8 mouse cellular contexts compared by ENCODE assay signal in the genomic region with DNA sequence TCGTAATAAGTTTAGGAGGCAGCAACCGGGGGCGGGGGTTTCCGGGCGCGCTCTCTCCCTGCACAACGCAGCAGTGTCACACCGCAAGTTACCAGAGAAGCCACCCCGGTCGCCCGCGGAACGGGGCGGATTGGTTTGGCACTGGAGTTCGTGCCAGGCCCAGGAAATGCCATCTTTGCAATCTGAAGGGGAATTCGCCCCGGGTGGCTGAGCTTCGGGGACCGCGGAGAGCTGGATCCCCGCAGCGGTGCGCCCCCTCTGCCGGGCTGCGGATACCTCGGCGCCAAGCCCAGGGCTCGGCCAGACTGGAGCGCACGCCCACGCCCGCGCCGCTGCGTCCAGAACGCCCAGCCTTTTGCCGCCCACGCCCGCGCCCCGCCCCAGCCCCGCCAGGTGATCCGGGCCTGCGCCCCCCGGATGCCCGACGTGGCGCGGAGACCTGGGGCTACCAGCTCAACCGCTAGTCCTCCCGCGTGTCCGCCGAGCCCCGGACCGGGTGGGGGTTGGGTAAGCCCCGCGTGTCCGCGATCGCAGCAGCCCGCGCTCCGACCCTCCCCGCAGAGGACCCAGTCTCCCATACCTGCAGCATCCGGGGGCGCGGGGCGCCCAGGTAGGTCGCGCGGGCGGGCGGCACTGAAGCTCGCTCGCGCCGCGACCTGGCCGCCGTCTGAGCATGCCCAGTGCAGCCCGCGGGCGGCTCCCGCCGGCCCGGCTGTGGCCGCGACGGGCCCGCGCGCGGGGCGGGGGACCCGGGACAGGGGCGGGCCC. TPM values are rescaled to one million over a fixed set of nuclear protein-coding genes. Genes with fewer than 3 reads are reported as not detected.
DNase-seq lines count a peak whose midpoint lies in the region; ATAC-seq and TF ChIP-seq lines count a peak whose summit lies in the region.

No protein-coding gene starts in this region.

- H3K4me2 ChIP-seq in heart, embryonic 13.5 days = peak overlapping the region; percentile 98
- H3K4me2 ChIP-seq in kidney, embryonic 16.5 days (replicated peaks; ENCODE audit: low read depth, low read length) = peak overlapping the region; percentile 71
- H3K4me2 ChIP-seq in liver, embryonic 14.5 days (ENCODE audit: low read depth) = peak overlapping the region; percentile 67

- peak; percentile 17 for DNase-seq in 3T3-L1 (ENCODE audit: low read depth, low spot score)
- peak; percentile 79 to 88 for DNase-seq in adrenal gland, postnatal 36 days
- DNase-seq in forebrain, embryonic 10.5 days (ENCODE audit: extremely low spot score, low spot score) = peak; percentile 41
- no peak for DNase-seq in liver, embryonic 14.5 days (ENCODE audit: low read depth in 3 of 3, low spot score in 3 of 3)
- DNase-seq in neural tube, embryonic 10.5 days (ENCODE audit: extremely low spot score, low spot score) = peak; percentile 67
- DNase-seq in testis, postnatal 14 days (ENCODE audit: low spot score) = peak; percentile 67

- H3K4me1 ChIP-seq in forebrain, embryonic 10.5 days = peaks cover 37% of the 10 kb centered on the region
- H3K4me1 ChIP-seq in heart, embryonic 13.5 days = peaks cover 33% of the 10 kb centered on the region
- peaks cover 48% of the 10 kb centered on the region for H3K4me1 ChIP-seq in kidney, embryonic 16.5 days (ENCODE audit: insufficient read depth, low read length)
- no peaks in the 10 kb centered on the region; a peak in 1 of 4 replicates for H3K4me1 ChIP-seq in liver, embryonic 14.5 days (replicated peaks; ENCODE audit: control insufficient read depth in 2 of 2, insufficient read depth in 2 of 2, low read length in 1 of 2)

- peaks cover 79% of the 10 kb centered on the region for H3K27me3 ChIP-seq in forebrain, embryonic 10.5 days (ENCODE audit: poor library complexity, severe bottlenecking)
- peaks cover 37% of the 10 kb centered on the region for H3K27me3 ChIP-seq in heart, embryonic 13.5 days (replicated peaks)
- H3K27me3 ChIP-seq in kidney, embryonic 16.5 days (ENCODE audit: insufficient read depth, low read length) = peaks cover 8% of the 10 kb centered on the region; the same call in 1 of the 2 replicates
- peaks cover 40% of the 10 kb centered on the region for H3K27me3 ChIP-seq in liver, embryonic 14.5 days (ENCODE audit: control insufficient read depth, insufficient read depth, low read length)

- WGBS in forebrain, embryonic 10.5 days = under 1% methylated on average over 97 of the region's 97 CpGs
- under 1% methylated on average over 73 of the region's 97 CpGs for WGBS in heart, embryonic 13.5 days
- under 1% methylated on average over 83 of the region's 97 CpGs for WGBS in kidney, embryonic 16.5 days
- under 1% methylated on average over 81 of the region's 97 CpGs for WGBS in liver, embryonic 14.5 days (ENCODE audit: insufficient replicate concordance)

- H3K4me3 ChIP-seq in forebrain, embryonic 10.5 days = peak overlapping the region; percentile 65
- peak overlapping the region; percentile 87 for H3K4me3 ChIP-seq in heart, embryonic 13.5 days
- peak overlapping the region; percentile 93 for H3K4me3 ChIP-seq in kidney, embryonic 16.5 days (ENCODE audit: low read length)
- peak overlapping the region; percentile 44 to 59 for H3K4me3 ChIP-seq in liver, embryonic 14.5 days (ENCODE audit: insufficient read depth in 1 of 2, low read depth in 2 of 2, low read length in 2 of 2)

- ATAC-seq in heart, embryonic 13.5 days (ENCODE audit: extremely low read depth, insufficient number of reproducible peaks, low FRiP score, low TSS enrichment) = no peak
- ATAC-seq in kidney, embryonic 16.5 days (ENCODE audit: low FRiP score, low TSS enrichment) = peak; percentile 59
- ATAC-seq in liver, embryonic 14.5 days (ENCODE audit: insufficient read depth) = no peak

- TF ChIP-seq CTCF in liver, embryonic 14.5 days (IDR thresholded peaks at IDR 0.05; ENCODE audit: low read depth) = no peak

- no peaks in the 10 kb centered on the region for H3K36me3 ChIP-seq in forebrain, embryonic 10.5 days (replicated peaks)
- H3K36me3 ChIP-seq in heart, embryonic 13.5 days = no peaks in the 10 kb centered on the region
- no peaks in the 10 kb centered on the region for H3K36me3 ChIP-seq in kidney, embryonic 16.5 days (ENCODE audit: insufficient read depth, low read length)
- no peaks in the 10 kb centered on the region for H3K36me3 ChIP-seq in liver, embryonic 14.5 days (replicated peaks; ENCODE audit: control insufficient read depth, insufficient read depth, low read depth)

- H3K9ac ChIP-seq in heart, embryonic 13.5 days = peak overlapping the region; percentile 89
- H3K9ac ChIP-seq in kidney, embryonic 16.5 days (replicated peaks; ENCODE audit: low read length) = peak overlapping the region; percentile 88
- no peak overlapping the region for H3K9ac ChIP-seq in liver, embryonic 14.5 days (replicated peaks)

- peak overlapping the region; percentile 78 for H3K27ac ChIP-seq in forebrain, embryonic 10.5 days
- no peak overlapping the region for H3K27ac ChIP-seq in heart, embryonic 13.5 days (replicated peaks)
- H3K27ac ChIP-seq in kidney, embryonic 16.5 days (ENCODE audit: low read length) = peak overlapping the region; percentile 85
- H3K27ac ChIP-seq in liver, embryonic 14.5 days = no peak overlapping the region

- no peak for TF ChIP-seq EP300 in liver, embryonic 14.5 days (IDR thresholded peaks at IDR 0.05; ENCODE audit: low read depth)

- H3K9me3 ChIP-seq in forebrain, embryonic 10.5 days = no peaks in the 10 kb centered on the region
- H3K9me3 ChIP-seq in heart, embryonic 13.5 days = no peaks in the 10 kb centered on the region
- H3K9me3 ChIP-seq in kidney, embryonic 16.5 days (ENCODE audit: low read length) = no peaks in the 10 kb centered on the region
- no peaks in the 10 kb centered on the region for H3K9me3 ChIP-seq in liver, embryonic 14.5 days (ENCODE audit: control insufficient read depth, low read length)

RNA-seq across cellular contexts. Expression of a gene that starts 1.8 kb away (rescaled TPM):
- 10 to 100 TPM; 22.8 to 35.6 TPM for total RNA-seq in adrenal gland, postnatal 36 days (2021)
- polyA plus RNA-seq in forebrain, embryonic 10.5 days (2016; fragmentation: Nextera tagmentation; extraction: Ambion mirVana) = 1.1 and 1.3 TPM in 2 replicates
- 1.7 and 1.8 TPM in 2 replicates for polyA plus RNA-seq in heart, embryonic 13.5 days (2015; fragmentation: Nextera tagmentation; extraction: Ambion mirVana)
- 9.0 and 9.3 TPM in 2 replicates for polyA plus RNA-seq in kidney, embryonic 16.5 days (2015; fragmentation: Nextera tagmentation; extraction: Ambion mirVana)
- 0.32 and 0.46 TPM in 2 replicates for polyA plus RNA-seq in liver, embryonic 14.5 days (2012; rRNA removed)
- 0.38 and 0.51 TPM in 2 replicates for polyA plus RNA-seq in liver, embryonic 14.5 days (2014; fragmentation: Nextera tagmentation; extraction: Ambion mirVana)

Comparison
In these comparisons a context has a peak if more than half of its experiments do, and no peak if none do; other contexts are left out.
1. DNase-seq: peak in 3T3-L1 (single experiment), adrenal gland, postnatal 36 days (2 of 2), forebrain, embryonic 10.5 days (single experiment), neural tube, embryonic 10.5 days (single experiment) and testis, postnatal 14 days (single experiment); none in liver, embryonic 14.5 days (0 of 3).
2. H3K27ac ChIP-seq: peak in forebrain, embryonic 10.5 days (single experiment) and kidney, embryonic 16.5 days (single experiment); none in heart, embryonic 13.5 days (single experiment) and liver, embryonic 14.5 days (single experiment).
3. Peak in every context shown above with its lines, with median percentiles within 50 percentile points of each other: H3K4me3 ChIP-seq and H3K4me2 ChIP-seq.